Mouse (Mus musculus) ES-Bruce4 (cell line): ENCODE data around the gene Ccdc172. TPM values are rescaled to one million over a fixed set of nuclear protein-coding genes. Genes with fewer than 3 reads are reported as not detected.

Source experiments
- H3K27ac ChIP-seq: 2 replicates; pipeline ENCODE4 v1.5.1; 2012; ENCODE audit warnings: low read length, inconsistent platforms; ENCODE audit not compliant: insufficient read depth
- H3K27me3 ChIP-seq: 2 replicates; pipeline ENCODE4 v1.6.1; 2012; ENCODE audit warnings: mild to moderate bottlenecking, low read length, inconsistent platforms; ENCODE audit not compliant: control insufficient read depth, poor library complexity, insufficient read depth, severe bottlenecking
- H3K36me3 ChIP-seq: 2 replicates; pipeline ENCODE4 v1.6.1; 2012; ENCODE audit warnings: inconsistent platforms, mild to moderate bottlenecking, low read length, moderate library complexity; ENCODE audit not compliant: control insufficient read depth, poor library complexity, insufficient read depth, severe bottlenecking
- H3K4me1 ChIP-seq: one replicate; pipeline ENCODE4 v1.8.1; 2011; ENCODE audit warnings: low read length; ENCODE audit not compliant: control insufficient read depth, insufficient read depth
- H3K4me3 ChIP-seq: 2 replicates; pipeline ENCODE4 v1.5.1; 2011; ENCODE audit warnings: low read depth, mild to moderate bottlenecking, low read length
- H3K9ac ChIP-seq: 2 replicates; pipeline ENCODE4 v1.6.1; 2012; ENCODE audit warnings: low read depth, mild to moderate bottlenecking, inconsistent platforms; ENCODE audit not compliant: poor library complexity, severe bottlenecking
- H3K9me3 ChIP-seq: replicated peaks from 2 replicates; pipeline ENCODE4 v1.6.1; 2012; ENCODE audit warnings: mild to moderate bottlenecking, low read length, inconsistent platforms; ENCODE audit not compliant: control insufficient read depth, poor library complexity, insufficient read depth, severe bottlenecking
- CTCF ChIP-seq: IDR thresholded peaks from one replicate; pipeline ENCODE4 v1.8.1; 2011; ENCODE audit warnings: low read depth, low read length
- EP300 ChIP-seq: IDR thresholded peaks from 2 replicates; pipeline ENCODE4 v1.6.1; 2011; ENCODE audit warnings: low read depth, low read length; ENCODE audit not compliant: insufficient read depth
- POLR2A ChIP-seq: IDR thresholded peaks from one replicate; pipeline ENCODE4 v1.8.1; 2011; ENCODE audit warnings: low read length; ENCODE audit not compliant: insufficient read depth
- polyA plus RNA-seq: library from polyadenylated mRNA; stranded (reverse); fragments of >200 nt; gene quantifications from 2 replicates; pipeline ENCODE4 v1.2.4, GENCODE M21; 2011; ENCODE audit warnings: low read depth; ENCODE audit not compliant: missing spikeins, insufficient read depth, insufficient read length

Ccdc172 gene
- polyA plus RNA-seq, 1 experiment: not detected

DNA sequence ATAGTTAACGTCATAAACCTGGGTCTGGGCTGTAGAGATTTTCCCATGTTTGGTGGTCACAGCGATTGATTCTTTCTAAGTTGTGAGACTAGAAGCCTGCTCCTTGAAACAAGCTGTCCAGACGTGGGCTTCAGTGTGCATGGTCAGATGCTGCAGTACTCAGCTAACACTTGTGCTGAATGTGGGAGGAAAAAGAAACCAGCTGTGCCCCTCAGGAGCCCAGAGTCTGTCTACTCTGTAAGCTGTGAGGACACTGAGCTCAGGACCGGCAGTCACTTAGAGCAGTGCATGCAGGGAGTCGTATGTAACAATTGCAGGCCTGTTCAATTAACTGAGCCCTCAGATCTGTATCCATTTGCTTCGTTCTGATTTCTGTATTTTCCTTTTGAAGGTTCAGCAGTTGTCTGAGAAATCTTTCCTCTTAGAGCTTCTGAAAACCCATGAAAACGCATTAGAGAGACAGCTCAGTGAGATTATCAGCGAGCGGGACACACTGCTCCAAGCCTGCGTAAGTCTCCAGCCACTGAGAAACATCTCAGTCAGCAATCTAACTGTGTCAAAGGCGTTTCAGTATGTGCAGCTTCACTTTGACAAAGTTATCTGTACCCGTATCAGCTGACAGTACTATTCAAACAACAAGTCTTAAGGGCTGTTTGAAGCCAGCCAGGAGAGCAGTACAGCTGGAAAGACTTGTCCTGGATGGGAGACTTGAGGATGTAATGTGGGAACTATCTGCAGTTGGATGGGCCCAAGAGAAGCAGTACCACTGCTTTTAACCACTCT lies 13.9 kb downstream of the Ccdc172 start:
- H3K36me3 ChIP-seq: no peaks in the 10 kb centered on the region
- TF ChIP-seq CTCF (no peak), POLR2A (no peak), EP300 (no peak)
- H3K27ac ChIP-seq: no peak overlapping the region
- H3K27me3 ChIP-seq: no peaks in the 10 kb centered on the region
- no peak overlapping the region for H3K4me3 ChIP-seq
- no peak overlapping the region for H3K9ac ChIP-seq
- no peaks in the 10 kb centered on the region for H3K9me3 ChIP-seq
- H3K4me1 ChIP-seq: no peaks in the 10 kb centered on the region

- H3K36me3 ChIP-seq: no peaks in the 10 kb centered on the region
Observed at GRCm38 (mm10) chr19:58533077-58533476, 21.3 kb downstream of the Ccdc172 start.

GRCm38 (mm10) chr19:58536691-58537090 lies 24.9 kb downstream of the Ccdc172 start:
- no peaks in the 10 kb centered on the region for H3K27me3 ChIP-seq
- H3K9ac ChIP-seq: no peak overlapping the region
- no peak overlapping the region for H3K4me3 ChIP-seq
- no peaks in the 10 kb centered on the region for H3K36me3 ChIP-seq
- no peaks in the 10 kb centered on the region for H3K9me3 ChIP-seq
- no peaks in the 10 kb centered on the region for H3K4me1 ChIP-seq
- no peak overlapping the region for H3K27ac ChIP-seq
- TF ChIP-seq EP300 (no peak), POLR2A (no peak), CTCF (no peak)

More at GRCm38 (mm10) chr19:58533077-58533476, 21.3 kb downstream of the Ccdc172 start:
- Histone ChIP-seq H3K4me1 (no peaks in the 10 kb centered on the region), H3K9ac (no peak overlapping the region), H3K27me3 (no peaks in the 10 kb centered on the region), H3K4me3 (no peak overlapping the region), H3K9me3 (no peaks in the 10 kb centered on the region), H3K27ac (no peak overlapping the region)
- TF ChIP-seq CTCF (no peak), POLR2A (no peak), EP300 (no peak)

DNA sequence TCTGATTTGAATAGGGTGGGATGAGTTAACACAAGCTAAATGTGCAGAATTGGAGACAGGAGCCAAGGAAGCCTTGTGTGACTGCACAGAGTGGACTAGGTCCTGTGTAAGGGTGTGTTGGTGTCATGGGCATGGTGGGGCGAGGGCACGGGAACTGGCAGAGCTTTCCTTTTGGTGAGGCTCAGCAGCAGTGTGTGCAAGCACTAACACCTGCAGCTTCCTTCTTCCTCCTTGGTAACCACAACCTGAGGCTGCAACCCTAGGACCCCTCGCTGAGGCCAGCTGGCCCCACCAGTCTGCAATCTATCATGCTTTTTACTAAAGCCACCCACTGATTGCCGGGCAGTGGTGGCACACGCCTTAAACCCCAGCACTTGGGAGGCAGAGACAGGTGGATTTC lies 28.6 kb downstream of the Ccdc172 start:
- no peaks in the 10 kb centered on the region for H3K9me3 ChIP-seq
- H3K9ac ChIP-seq: no peak overlapping the region
- no peak overlapping the region for H3K27ac ChIP-seq
- no peaks in the 10 kb centered on the region for H3K36me3 ChIP-seq
- no peak overlapping the region for H3K4me3 ChIP-seq
- no peaks in the 10 kb centered on the region for H3K27me3 ChIP-seq
- H3K4me1 ChIP-seq: no peaks in the 10 kb centered on the region
- TF ChIP-seq CTCF (no peak), POLR2A (no peak), EP300 (no peak)

GRCm38 (mm10) chr19:58548367-58548766 lies 36.6 kb downstream of the Ccdc172 start:
- H3K4me3 ChIP-seq: no peak overlapping the region
- no peaks in the 10 kb centered on the region for H3K27me3 ChIP-seq
- no peak overlapping the region for H3K27ac ChIP-seq
- no peaks in the 10 kb centered on the region for H3K4me1 ChIP-seq
- H3K36me3 ChIP-seq: no peaks in the 10 kb centered on the region
- H3K9ac ChIP-seq: no peak overlapping the region
- TF ChIP-seq CTCF (no peak), POLR2A (no peak), EP300 (no peak)
- H3K9me3 ChIP-seq: no peaks in the 10 kb centered on the region

- TF ChIP-seq EP300: no peak
- no peak for TF ChIP-seq POLR2A
- Histone ChIP-seq H3K36me3 (no peaks in the 10 kb centered on the region), H3K9me3 (no peaks in the 10 kb centered on the region), H3K27ac (no peak overlapping the region), H3K4me3 (no peak overlapping the region), H3K4me1 (no peaks in the 10 kb centered on the region), H3K9ac (no peak overlapping the region), H3K27me3 (no peaks in the 10 kb centered on the region)
Observed at GRCm38 (mm10) chr19:58550489-58550888, 38.7 kb downstream of the Ccdc172 start.
